Mouse (Mus musculus) embryonic facial prominence, embryonic 13.5 days (tissue): ENCODE results near the gene Eloa. TPM values are rescaled to one million over a fixed set of nuclear protein-coding genes. Genes with fewer than 3 reads are reported as not detected.

Experiments used
- ATAC-seq: fragments of 200-750 bp; cut with Nextera tagmentation; 2 replicates; pipeline ENCODE4 v1.8.0; 2017; ENCODE audit warnings: low read depth; ENCODE audit not compliant: insufficient number of reproducible peaks, insufficient read depth, low FRiP score, low TSS enrichment
- H3K27ac ChIP-seq: fragments of 300-500 bp; sonication (generic); 2 replicates; pipeline ENCODE4 v1.5.1; 2015; ENCODE audit warnings: moderate library complexity, mild to moderate bottlenecking, inconsistent platforms
- H3K27me3 ChIP-seq: fragments of 300-500 bp; sonication (generic); 2 replicates; pipeline ENCODE4 v1.6.1; 2015; ENCODE audit warnings: mild to moderate bottlenecking, inconsistent platforms
- H3K36me3 ChIP-seq: fragments of 300-500 bp; sonication (generic); 2 replicates; pipeline ENCODE4 v1.6.1; 2015; ENCODE audit warnings: mild to moderate bottlenecking, inconsistent platforms
- H3K4me1 ChIP-seq: fragments of 300-500 bp; sonication (generic); 2 replicates; pipeline ENCODE4 v1.6.1; 2015; ENCODE audit warnings: inconsistent platforms
- H3K4me2 ChIP-seq: fragments of 300-500 bp; sonication (generic); 2 replicates; pipeline ENCODE4 v1.6.1; 2015; ENCODE audit warnings: moderate library complexity, mild to moderate bottlenecking, inconsistent platforms
- H3K4me3 ChIP-seq: fragments of 300-500 bp; sonication (generic); 2 replicates; pipeline ENCODE4 v1.5.1; 2015; ENCODE audit warnings: mild to moderate bottlenecking, inconsistent platforms
- H3K9ac ChIP-seq: fragments of 300-500 bp; sonication (generic); 2 replicates; pipeline ENCODE4 v1.6.1; 2015; ENCODE audit warnings: mild to moderate bottlenecking, inconsistent platforms
- H3K9me3 ChIP-seq: fragments of 300-500 bp; sonication (generic); 2 replicates; pipeline ENCODE4 v1.6.1; 2016; ENCODE audit warnings: inconsistent platforms
- WGBS: fragments of 180-500 bp; shearing (Covaris S2); methylation state at CpG from one replicate; pipeline ENCODE4 v1.1.7; 2015; ENCODE audit warnings: mixed read lengths; 5-methylcytosine and 5-hydroxymethylcytosine counted together
- polyA plus RNA-seq: library from polyadenylated mRNA; unstranded; fragments of >200 nt; fragmentation: Nextera tagmentation; extraction: Ambion mirVana; gene quantifications from 2 replicates; pipeline ENCODE4 v1.2.1, GENCODE M21; 2015

Gene Eloa
- polyA plus RNA-seq, 1 experiment from 2014 or later: 42.5 TPM

- H3K36me3 ChIP-seq: peaks cover 60% of the 10 kb centered on the region
- 90% methylated on average over 16 of the region's 16 CpGs for WGBS
- no peaks in the 10 kb centered on the region for H3K27me3 ChIP-seq
- no peak overlapping the region for H3K27ac ChIP-seq
- ATAC-seq: no peak
- no peak overlapping the region for H3K9ac ChIP-seq
- peaks cover 25% of the 10 kb centered on the region for H3K4me1 ChIP-seq
- H3K9me3 ChIP-seq: no peaks in the 10 kb centered on the region
- no peak overlapping the region for H3K4me2 ChIP-seq
- no peak overlapping the region for H3K4me3 ChIP-seq
Measured at GRCm38 (mm10) chr4:135966283-135966682, 55.3 kb downstream of the Eloa start.

- no peak overlapping the region for H3K27ac ChIP-seq
- H3K9ac ChIP-seq: no peak overlapping the region
- ATAC-seq: no peak
- H3K4me2 ChIP-seq: peak overlapping the region; percentile 97
- no peaks in the 10 kb centered on the region for H3K9me3 ChIP-seq
- H3K27me3 ChIP-seq: no peaks in the 10 kb centered on the region
- H3K4me1 ChIP-seq: peaks cover 17% of the 10 kb centered on the region
- H3K36me3 ChIP-seq: peaks cover 66% of the 10 kb centered on the region
- WGBS: 82% methylated on average over 9 of the region's 9 CpGs
- H3K4me3 ChIP-seq: peak overlapping the region; percentile 71; the same call in 1 of the 2 replicates
Measured at GRCm38 (mm10) chr4:135965113-135965512, 56.5 kb downstream of the Eloa start.

- Histone ChIP-seq H3K4me3 (peak overlapping the region; percentile 71), H3K9me3 (no peaks in the 10 kb centered on the region), H3K27ac (peak overlapping the region; percentile 91), H3K4me1 (peaks cover 17% of the 10 kb centered on the region), H3K36me3 (peaks cover 65% of the 10 kb centered on the region), H3K9ac (peak overlapping the region; percentile 89), H3K4me2 (peak overlapping the region; percentile 97), H3K27me3 (no peaks in the 10 kb centered on the region)
- 2% methylated on average over 12 of the region's 12 CpGs for WGBS
- peak; percentile 12; the same call in 1 of the 2 replicates for ATAC-seq
Measured at GRCm38 (mm10) chr4:135964426-135964825, 57.1 kb downstream of the Eloa start.

GRCm38 (mm10) chr4:135963457-135964193, 57.9 kb downstream of the Eloa start, which contains the start of gene Gale:
Gene Gale, plus strand, starts transcription at chr4:135963727.
- WGBS: under 1% methylated on average over 56 of the region's 56 CpGs

GRCm38 (mm10) chr4:135962946-135963345, 58.6 kb downstream of the Eloa start:
- H3K27ac ChIP-seq: peak overlapping the region; percentile 91
- peaks cover 17% of the 10 kb centered on the region for H3K4me1 ChIP-seq
- peak overlapping the region; percentile 97 for H3K4me2 ChIP-seq
- no peaks in the 10 kb centered on the region for H3K27me3 ChIP-seq
- no peak for ATAC-seq
- no peaks in the 10 kb centered on the region for H3K9me3 ChIP-seq
- WGBS: 4% methylated on average over 15 of the region's 15 CpGs
- peaks cover 65% of the 10 kb centered on the region for H3K36me3 ChIP-seq
- H3K4me3 ChIP-seq: peak overlapping the region; percentile 71
- H3K9ac ChIP-seq: peak overlapping the region; percentile 89

More at GRCm38 (mm10) chr4:135963457-135964193, 57.9 kb downstream of the Eloa start, which contains the start of gene Gale:
- H3K4me1 ChIP-seq: peaks cover 17% of the 10 kb centered on the region
- H3K4me3 ChIP-seq: peak within 1 kb of the TSS; percentile 71
- peaks cover 65% of the 10 kb centered on the region for H3K36me3 ChIP-seq
- peak within 1 kb of the TSS; percentile 89 for H3K9ac ChIP-seq
- no peaks in the 10 kb centered on the region for H3K27me3 ChIP-seq
- peak within 1 kb of the TSS; percentile 97 for H3K4me2 ChIP-seq
- peak; percentile 87 for ATAC-seq
- peak within 1 kb of the TSS; percentile 91 for H3K27ac ChIP-seq
- H3K9me3 ChIP-seq: no peaks in the 10 kb centered on the region

GRCm38 (mm10) chr4:135962198-135962597, 59.4 kb downstream of the Eloa start:
- no peak for ATAC-seq
- no peaks in the 10 kb centered on the region for H3K27me3 ChIP-seq
- H3K4me3 ChIP-seq: no peak overlapping the region
- H3K4me1 ChIP-seq: peaks cover 17% of the 10 kb centered on the region
- H3K27ac ChIP-seq: no peak overlapping the region
- peaks cover 65% of the 10 kb centered on the region for H3K36me3 ChIP-seq
- H3K9ac ChIP-seq: no peak overlapping the region
- H3K4me2 ChIP-seq: no peak overlapping the region
- 84% methylated on average over 7 of the region's 7 CpGs for WGBS
- no peaks in the 10 kb centered on the region for H3K9me3 ChIP-seq

- WGBS: 88% methylated on average over 5 of the region's 5 CpGs
- H3K9ac ChIP-seq: no peak overlapping the region
- H3K4me2 ChIP-seq: no peak overlapping the region
- H3K27ac ChIP-seq: no peak overlapping the region
- no peaks in the 10 kb centered on the region for H3K9me3 ChIP-seq
- no peaks in the 10 kb centered on the region for H3K27me3 ChIP-seq
- no peak overlapping the region for H3K4me3 ChIP-seq
- no peak for ATAC-seq
- peaks cover 61% of the 10 kb centered on the region for H3K36me3 ChIP-seq
- peaks cover 17% of the 10 kb centered on the region for H3K4me1 ChIP-seq
Measured at GRCm38 (mm10) chr4:135961709-135962108, 59.9 kb downstream of the Eloa start.

GRCm38 (mm10) chr4:135960717-135961116, 60.8 kb downstream of the Eloa start:
- Histone ChIP-seq H3K9ac (no peak overlapping the region), H3K36me3 (peaks cover 59% of the 10 kb centered on the region), H3K4me3 (no peak overlapping the region), H3K9me3 (no peaks in the 10 kb centered on the region), H3K27me3 (no peaks in the 10 kb centered on the region), H3K4me2 (no peak overlapping the region), H3K27ac (no peak overlapping the region), H3K4me1 (peaks cover 17% of the 10 kb centered on the region)
- ATAC-seq: no peak
- WGBS: 20% methylated on average over 5 of the region's 5 CpGs

GRCm38 (mm10) chr4:135958354-135958753, 63.2 kb downstream of the Eloa start:
- Histone ChIP-seq H3K27me3 (no peaks in the 10 kb centered on the region), H3K4me2 (no peak overlapping the region), H3K9me3 (no peaks in the 10 kb centered on the region), H3K27ac (no peak overlapping the region), H3K4me3 (no peak overlapping the region), H3K4me1 (peaks cover 3% of the 10 kb centered on the region; the same call in 1 of the 2 replicates), H3K9ac (no peak overlapping the region), H3K36me3 (peaks cover 69% of the 10 kb centered on the region)
- WGBS: 62% methylated on average over 8 of the region's 8 CpGs
- no peak for ATAC-seq

- Histone ChIP-seq H3K9ac (no peak overlapping the region), H3K36me3 (peaks cover 80% of the 10 kb centered on the region), H3K27me3 (no peaks in the 10 kb centered on the region), H3K4me2 (no peak overlapping the region), H3K4me1 (no peaks in the 10 kb centered on the region), H3K9me3 (no peaks in the 10 kb centered on the region), H3K4me3 (no peak overlapping the region), H3K27ac (no peak overlapping the region)
- WGBS: 87% methylated on average over 9 of the region's 9 CpGs
- no peak for ATAC-seq
Measured at GRCm38 (mm10) chr4:135955886-135956285, 65.7 kb downstream of the Eloa start.

- Histone ChIP-seq H3K4me2 (no peak overlapping the region), H3K27me3 (no peaks in the 10 kb centered on the region), H3K9ac (no peak overlapping the region), H3K9me3 (no peaks in the 10 kb centered on the region), H3K4me3 (no peak overlapping the region), H3K27ac (no peak overlapping the region), H3K4me1 (no peaks in the 10 kb centered on the region), H3K36me3 (peaks cover 67% of the 10 kb centered on the region)
- ATAC-seq: no peak
- WGBS: 6% methylated on average over 2 of the region's 2 CpGs
Measured at GRCm38 (mm10) chr4:135954241-135954640, 67.3 kb downstream of the Eloa start.
